Mouse (Mus musculus) ovary, postnatal 10 days (tissue): ENCODE measurements around the gene Vav3.
A peak's percentile ranks its signal among the peaks of the same experiment; 100 is the strongest.

Source experiments
- DNase-seq: peaks from one replicate; pipeline ENCODE4 v3.0.0; 2022; ENCODE audit warnings: low spot score

Gene Vav3

GRCm38 (mm10) chr3:109352690-109353089 is 12.2 kb downstream of the Vav3 start:
- DNase-seq: no peak

- no peak for DNase-seq
Observed at GRCm38 (mm10) chr3:109353814-109354213, 13.4 kb downstream of the Vav3 start.

- no peak for DNase-seq
Observed at GRCm38 (mm10) chr3:109355158-109355557, 14.7 kb downstream of the Vav3 start.

GRCm38 (mm10) chr3:109360746-109361145 is 20.3 kb downstream of the Vav3 start:
- no peak for DNase-seq

- DNase-seq: no peak
Observed at GRCm38 (mm10) chr3:109361882-109362281, 21.4 kb downstream of the Vav3 start.

- no peak for DNase-seq
Observed at GRCm38 (mm10) chr3:109362310-109362709, 21.9 kb downstream of the Vav3 start.

GRCm38 (mm10) chr3:109363522-109363921 is 23.1 kb downstream of the Vav3 start:
- no peak for DNase-seq

GRCm38 (mm10) chr3:109365875-109366274 is 25.4 kb downstream of the Vav3 start:
- no peak for DNase-seq

GRCm38 (mm10) chr3:109366411-109366851 is 26.0 kb downstream of the Vav3 start:
- peak; percentile 5 for DNase-seq

- no peak for DNase-seq
Observed at GRCm38 (mm10) chr3:109368383-109369289, 28.2 kb downstream of the Vav3 start.

- no peak for DNase-seq
Observed at GRCm38 (mm10) chr3:109371576-109371975, 31.1 kb downstream of the Vav3 start.

GRCm38 (mm10) chr3:109372678-109373077 is 32.2 kb downstream of the Vav3 start:
- no peak for DNase-seq

- no peak for DNase-seq
Observed at GRCm38 (mm10) chr3:109378278-109378677, 37.8 kb downstream of the Vav3 start.

GRCm38 (mm10) chr3:109378684-109379083 is 38.2 kb downstream of the Vav3 start:
- DNase-seq: no peak

GRCm38 (mm10) chr3:109388730-109389129 is 48.3 kb downstream of the Vav3 start:
- DNase-seq: no peak

- no peak for DNase-seq
Observed at GRCm38 (mm10) chr3:109401527-109401926, 61.1 kb downstream of the Vav3 start.

- DNase-seq: no peak
Observed at GRCm38 (mm10) chr3:109411294-109411693, 70.8 kb downstream of the Vav3 start.

- DNase-seq: no peak
Observed at GRCm38 (mm10) chr3:109420403-109420802, 80.0 kb downstream of the Vav3 start.

GRCm38 (mm10) chr3:109421019-109421418 is 80.6 kb downstream of the Vav3 start:
- DNase-seq: no peak

- no peak for DNase-seq
Observed at GRCm38 (mm10) chr3:109423440-109424079, 83.1 kb downstream of the Vav3 start.

- no peak for DNase-seq
Observed at GRCm38 (mm10) chr3:109431285-109431684, 90.8 kb downstream of the Vav3 start.

GRCm38 (mm10) chr3:109438552-109438951 is 98.1 kb downstream of the Vav3 start:
- no peak for DNase-seq

- no peak for DNase-seq
Observed at GRCm38 (mm10) chr3:109439253-109439652, 98.8 kb downstream of the Vav3 start.
